Mouse (Mus musculus) frontal cortex, adult (tissue): ENCODE results near the gene Epha4.

Experiments
- ATAC-seq: cut with Nextera tagmentation; 2 replicates; pipeline ENCODE4 v1.9.2; 2017; ENCODE audit warnings: mild to moderate bottlenecking, moderate library complexity, mixed read lengths; ENCODE audit not compliant: low TSS enrichment

Gene Epha4

DNA sequence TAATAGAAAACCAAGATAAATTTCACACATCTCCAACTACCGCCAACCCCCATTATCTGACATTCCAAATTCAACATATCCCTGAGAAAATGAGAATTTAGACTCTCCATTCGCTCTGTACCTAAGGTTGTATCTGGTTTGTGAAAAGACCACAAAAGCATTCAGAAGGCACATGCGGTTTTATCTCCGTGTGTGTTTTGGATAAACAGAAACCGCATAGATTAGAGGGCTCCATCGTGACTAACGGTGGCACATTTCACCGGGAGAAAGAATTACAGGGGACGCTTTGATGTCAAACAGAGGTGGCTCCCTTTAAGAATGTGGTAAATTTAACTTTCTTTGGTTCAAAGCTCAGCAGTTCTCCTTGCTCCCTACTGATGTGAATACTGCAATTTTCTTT is 107.5 kb downstream of the Epha4 start:
- ATAC-seq: no peak

DNA sequence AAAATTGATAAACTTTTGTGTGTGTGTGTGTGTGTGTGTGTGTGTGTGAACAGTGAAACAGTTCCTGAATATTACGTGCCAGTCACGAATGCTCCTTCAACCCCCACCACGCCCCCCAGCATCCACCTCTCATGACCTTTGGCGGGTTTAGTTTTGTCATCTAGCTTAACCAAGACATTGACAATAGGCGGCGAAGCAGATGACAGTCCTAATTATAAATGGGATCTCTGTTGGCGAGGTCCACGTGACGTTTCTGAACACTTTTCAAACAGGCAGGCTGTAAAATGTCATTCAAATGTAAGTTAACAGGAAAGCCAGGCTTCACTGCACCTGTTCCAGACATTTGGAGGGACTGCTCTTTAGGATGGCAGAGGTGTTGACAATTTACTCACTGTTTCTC is 108.3 kb downstream of the Epha4 start:
- ATAC-seq: no peak

DNA sequence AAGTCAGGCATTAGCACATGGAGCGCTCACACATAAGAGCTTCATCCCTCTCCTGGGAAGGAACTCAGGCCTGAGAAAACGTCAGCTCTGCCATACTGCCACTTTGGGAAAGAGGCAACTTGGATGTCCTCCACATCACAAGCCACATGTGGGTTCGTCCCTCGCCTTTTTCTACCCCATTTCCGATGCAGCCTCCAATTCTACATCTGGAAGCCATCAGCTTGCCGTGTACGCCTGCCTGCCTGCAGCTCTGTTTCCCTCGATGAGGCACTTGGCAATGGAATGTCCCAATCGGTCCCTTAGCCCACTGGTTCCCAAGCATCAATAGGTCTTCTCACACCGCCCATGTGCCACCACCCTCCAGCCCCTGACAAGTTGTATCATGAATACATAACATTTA is 110.4 kb downstream of the Epha4 start:
- ATAC-seq: peak; percentile 32

DNA sequence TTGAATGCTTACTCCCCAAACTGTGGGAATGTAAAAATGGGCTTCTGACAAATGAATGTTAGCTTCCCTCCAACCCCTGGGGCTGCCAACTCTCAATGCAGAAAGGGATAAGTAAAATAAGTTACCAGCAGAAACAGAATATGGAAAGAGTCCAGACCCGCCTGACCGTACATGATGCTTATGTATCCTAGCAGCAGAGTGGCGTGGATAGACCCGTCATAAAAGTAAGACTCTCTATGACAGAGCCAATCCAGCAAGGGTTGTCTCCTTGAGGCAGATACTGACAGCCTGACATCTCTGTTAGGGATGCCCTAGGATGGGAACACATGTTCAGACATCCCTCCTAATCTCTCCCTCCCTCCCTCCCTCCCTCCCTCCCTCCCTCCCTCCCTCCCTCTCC is 111.9 kb downstream of the Epha4 start:
- ATAC-seq: no peak

DNA sequence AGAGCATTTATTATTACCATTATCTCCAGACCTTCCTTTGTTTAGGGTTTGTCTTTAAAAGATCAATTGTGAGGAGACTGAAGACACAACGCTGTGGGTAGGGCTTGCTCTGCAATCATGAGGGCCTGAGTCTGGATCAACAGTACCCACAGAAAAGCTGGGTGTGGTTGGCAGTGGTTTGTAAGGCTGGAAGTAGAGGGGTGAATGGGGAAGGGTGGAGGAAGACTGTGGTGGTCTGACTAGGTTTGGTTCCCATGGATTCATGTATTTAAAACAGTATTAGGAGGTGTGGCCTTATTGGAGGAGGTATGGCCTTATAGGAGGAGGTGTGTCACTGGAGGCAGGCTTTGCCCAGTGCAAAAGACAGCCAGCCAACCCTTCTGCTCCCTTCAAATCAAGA is 113.4 kb downstream of the Epha4 start:
- no peak for ATAC-seq

DNA sequence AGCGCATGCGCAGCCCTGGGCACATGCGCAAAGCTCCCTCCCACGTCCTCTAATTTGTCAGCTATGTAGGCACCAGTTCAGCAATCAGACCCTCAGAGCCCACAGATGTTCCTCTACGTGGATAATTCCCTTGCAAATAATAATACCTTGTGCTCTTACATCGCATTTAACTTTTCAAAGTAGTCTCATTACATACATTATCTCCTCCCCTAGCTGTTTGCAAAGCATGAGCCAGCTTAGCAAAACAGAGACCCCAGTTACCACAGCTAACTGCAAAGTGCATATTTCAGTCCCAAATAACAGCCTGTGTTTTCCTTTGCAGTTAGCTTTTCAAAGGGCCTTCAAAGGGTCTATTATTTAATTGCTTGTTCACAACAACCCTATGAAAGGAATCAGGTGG is 123.3 kb downstream of the Epha4 start:
- no peak for ATAC-seq

DNA sequence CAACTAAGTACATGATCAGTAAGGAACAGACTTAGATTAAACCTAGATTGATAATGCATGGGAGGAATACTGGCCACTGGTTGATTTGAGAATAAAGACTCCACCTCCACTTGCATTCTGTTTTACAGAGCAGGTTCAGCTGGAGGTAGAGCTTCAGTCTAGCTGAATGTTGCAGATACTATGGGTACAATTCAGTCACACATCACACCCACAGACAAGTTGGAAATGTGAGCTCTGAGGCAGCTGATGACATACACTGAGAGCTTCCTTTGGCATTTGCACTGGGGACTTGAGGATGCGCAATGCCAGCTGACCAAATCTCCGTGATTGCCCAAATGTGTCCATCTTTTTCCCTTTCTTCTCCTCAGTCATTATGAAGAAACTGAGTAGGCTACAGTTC is 125.8 kb downstream of the Epha4 start:
- ATAC-seq: peak; percentile 91

DNA sequence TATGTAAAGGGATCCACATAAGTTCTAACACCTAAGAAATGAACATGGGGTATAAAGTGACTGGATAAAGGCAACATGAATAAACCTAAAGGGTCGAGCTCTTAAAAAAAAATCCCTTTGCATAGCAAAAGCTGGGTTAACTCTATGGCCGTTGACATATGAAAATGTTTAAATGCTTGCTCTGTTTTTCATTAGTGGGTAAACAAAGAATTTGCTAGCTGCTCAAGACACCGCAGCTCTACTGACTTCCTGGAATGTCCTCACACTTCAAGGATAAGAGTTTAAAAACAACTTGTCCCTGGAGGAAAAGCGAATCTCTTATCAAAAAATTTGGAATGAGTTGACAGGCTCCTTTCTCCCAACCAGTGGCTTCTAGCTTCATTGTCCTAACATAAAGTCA is 126.3 kb downstream of the Epha4 start:
- ATAC-seq: no peak

DNA sequence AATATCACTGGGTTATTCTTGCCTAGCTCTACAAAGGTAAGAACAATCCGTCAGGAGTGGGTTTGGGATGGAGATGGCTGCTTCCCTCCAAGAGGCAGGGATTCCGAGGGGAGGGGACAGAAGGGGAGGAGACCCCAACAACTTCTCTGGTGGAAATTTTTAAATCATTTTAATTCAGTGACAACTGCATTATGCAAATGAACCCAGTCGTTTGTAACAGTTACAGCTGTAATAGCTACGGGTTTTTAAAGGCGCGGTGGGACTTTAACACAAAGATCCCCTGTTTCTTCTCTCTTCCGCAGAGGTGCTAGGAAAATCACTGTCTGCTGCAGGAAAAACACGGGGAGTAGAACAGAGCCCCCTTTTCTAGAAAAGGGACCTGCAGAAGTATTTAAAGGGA is 129.3 kb downstream of the Epha4 start:
- no peak for ATAC-seq

DNA sequence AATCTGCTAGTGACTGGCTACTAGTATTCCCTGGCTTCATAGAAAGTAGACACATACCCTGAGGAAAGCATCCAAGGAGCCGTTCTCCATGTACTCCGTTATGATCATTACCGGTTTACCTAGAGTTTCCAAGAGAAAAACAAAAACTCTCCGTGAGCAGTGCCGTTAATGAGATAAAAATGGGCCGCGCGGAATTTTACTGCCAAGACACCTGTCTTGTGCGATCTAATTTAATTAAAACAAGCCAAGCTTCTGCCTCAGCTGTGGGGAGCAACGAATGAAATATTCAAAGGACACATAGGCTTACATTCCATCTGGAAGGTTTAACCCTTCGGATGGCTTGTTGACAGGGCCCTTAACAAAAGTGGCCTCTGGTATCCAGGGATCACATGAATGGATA is 131.4 kb downstream of the Epha4 start:
- no peak for ATAC-seq

DNA sequence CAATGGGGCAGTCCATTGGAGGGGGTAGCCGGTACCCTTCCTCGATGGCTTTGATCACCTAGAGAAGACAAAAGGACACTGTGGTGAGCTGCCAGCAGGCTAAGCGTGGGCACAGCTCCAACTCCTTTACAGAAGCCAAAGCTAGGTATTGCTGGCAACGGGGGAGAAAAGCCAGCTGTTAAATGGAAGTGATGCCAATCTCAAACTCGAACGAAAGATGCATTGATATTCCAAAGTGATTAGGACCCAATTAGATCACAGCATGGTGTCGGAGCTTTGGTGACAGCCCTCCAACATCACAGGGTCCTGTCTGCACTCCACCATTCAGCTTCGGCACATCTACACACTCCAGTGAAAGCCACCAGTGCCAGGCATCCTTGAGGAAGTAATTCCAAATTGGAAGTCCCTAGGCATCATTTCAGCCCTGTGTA is 137.3 kb downstream of the Epha4 start:
- ATAC-seq: 0 out of 2 replicates have a peak, but pooled peaks have one; percentile 39

DNA sequence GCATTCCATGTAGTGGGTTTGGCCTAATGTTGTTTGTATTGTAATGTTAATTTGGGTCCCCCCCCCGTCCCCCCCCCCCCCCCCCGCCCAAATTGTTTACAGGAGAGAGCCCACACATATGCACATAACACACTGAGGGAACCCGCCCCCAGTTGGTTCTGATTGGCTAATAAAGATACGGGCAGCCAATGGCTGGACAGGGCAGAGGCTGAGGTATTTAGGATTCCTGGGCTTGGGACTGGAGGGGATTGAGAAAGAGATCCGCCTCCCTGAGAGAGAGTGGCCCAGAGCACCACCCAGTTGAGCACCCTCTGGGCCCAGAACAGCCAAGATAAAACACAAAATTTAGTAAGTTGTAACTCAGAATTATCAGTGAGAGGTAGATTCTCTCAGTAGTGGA is 140.8 kb downstream of the Epha4 start:
- ATAC-seq: no peak

DNA sequence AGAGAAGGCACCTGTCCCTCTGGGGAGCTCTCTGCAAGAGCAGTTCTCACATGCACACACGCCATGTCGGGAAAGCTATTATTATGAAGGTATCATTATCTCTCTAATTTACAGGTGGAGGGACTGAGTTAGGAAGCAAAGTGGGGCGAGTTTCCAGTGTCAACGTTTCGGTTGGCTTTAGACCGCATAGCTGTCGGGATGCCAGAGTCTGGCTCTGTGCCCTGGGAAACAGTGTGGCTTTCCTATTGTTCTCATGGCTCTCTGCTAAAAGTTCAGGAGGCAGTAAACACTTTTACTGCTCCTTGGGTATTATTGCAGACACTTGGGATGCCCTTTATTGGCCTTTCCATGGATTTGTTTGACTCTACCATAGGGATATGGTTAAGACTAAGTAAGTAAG is 144.0 kb downstream of the Epha4 start:
- no peak for ATAC-seq

DNA sequence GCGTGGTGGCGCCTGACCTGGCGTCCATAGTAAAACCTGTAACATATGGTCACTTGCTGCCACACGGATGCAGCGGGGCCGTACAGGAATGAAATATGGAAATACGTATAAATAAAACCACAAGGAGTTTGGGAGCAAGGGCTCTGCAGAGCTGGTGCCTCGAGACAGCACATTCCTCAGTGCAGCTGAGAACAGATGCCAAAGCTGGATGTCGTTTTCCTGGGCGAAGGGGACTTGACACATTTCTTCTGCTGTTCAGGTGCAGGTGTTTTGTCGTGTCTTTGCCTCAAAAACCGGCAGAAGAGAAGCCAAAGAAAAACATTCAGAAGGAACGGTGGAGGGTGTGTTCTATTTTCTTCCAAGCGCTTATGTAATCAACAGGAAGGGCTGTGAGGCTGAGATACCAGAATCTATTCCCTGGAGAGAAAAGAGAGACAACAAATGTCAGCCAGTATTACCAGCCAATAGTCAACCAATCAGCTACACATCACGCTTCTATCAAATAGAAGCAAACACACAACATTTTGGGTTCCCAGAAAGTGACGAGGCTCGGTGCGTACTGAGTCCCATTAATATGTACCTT is 145.5 kb downstream of the Epha4 start:
- ATAC-seq: peak; percentile 80

DNA sequence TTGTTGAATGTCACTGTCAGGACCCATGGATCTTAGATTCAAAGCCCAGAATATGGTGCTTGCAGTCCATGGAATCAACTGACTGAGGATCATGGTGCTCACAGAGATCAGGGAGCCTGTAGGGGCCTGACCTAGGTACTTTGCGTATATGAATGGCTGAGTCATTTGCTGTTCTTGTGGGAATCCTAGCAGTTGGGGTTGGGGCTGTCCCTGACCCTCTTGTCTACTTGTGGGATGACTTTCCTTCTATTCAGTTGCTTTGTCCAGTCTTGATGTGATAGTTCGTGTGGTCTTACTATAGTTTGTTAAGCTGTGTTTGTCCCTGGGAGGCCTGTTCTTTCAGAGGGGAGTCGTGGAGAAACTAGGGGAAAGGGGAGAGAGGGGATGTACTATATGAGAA is 149.0 kb downstream of the Epha4 start:
- no peak for ATAC-seq

DNA sequence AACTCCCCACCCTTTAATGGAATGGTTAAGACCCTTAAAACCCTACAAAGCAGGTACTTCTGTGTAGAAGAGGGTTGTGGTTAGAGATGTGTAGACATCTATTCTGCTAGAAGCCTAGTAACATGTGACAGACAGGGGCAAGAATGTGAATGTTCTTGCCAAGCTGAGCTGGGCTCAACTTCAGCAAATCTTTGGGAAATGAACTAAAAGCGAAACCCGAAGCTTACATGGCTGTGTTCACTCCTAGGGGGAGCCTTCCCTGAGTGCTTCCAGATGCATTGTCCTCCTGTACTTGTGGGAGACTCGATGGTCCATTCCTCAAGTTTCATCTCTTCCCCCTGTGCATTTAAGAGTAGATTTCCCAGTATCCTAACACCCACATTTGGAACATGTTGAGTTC is 150.3 kb downstream of the Epha4 start:
- no peak for ATAC-seq

DNA sequence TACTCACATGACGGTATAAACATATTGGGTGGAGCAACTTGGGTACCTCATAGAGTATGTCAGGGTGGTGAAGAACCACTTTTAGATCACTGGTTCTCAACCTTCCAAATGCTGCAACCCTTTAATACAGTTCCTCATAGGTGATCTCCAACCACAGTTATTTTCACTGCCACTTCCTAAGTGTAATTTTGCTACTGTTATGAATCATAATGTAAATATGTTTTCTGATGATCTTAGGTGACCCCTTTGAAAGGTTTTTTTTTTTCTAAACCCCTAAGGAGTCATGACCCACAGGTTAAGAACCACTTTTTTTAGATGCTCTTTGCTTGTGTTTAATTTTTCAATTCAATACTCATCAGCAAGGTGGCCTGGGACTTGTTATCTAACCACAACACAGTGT is 151.0 kb downstream of the Epha4 start:
- no peak for ATAC-seq

DNA sequence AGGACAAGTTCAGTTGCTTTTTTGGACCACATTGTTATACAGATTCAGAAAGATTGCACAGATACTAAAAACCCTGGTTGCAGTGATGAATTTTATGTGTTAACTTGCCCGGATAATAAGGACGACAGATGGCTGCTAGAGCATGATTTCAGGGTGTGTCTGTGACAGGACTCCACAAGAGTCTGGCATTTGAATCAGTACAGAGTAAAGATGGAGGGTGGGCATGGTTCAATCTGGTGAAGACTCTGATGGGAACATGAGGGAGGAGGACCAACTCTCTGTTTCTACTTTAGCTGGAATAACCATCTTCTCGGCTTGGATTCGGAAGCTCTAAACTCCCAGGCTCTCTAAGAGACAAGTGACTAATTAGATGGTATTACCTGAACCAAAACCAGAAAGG is 168.4 kb downstream of the Epha4 start:
- peak; percentile 44; the same call in 1 of the 2 replicates for ATAC-seq

DNA sequence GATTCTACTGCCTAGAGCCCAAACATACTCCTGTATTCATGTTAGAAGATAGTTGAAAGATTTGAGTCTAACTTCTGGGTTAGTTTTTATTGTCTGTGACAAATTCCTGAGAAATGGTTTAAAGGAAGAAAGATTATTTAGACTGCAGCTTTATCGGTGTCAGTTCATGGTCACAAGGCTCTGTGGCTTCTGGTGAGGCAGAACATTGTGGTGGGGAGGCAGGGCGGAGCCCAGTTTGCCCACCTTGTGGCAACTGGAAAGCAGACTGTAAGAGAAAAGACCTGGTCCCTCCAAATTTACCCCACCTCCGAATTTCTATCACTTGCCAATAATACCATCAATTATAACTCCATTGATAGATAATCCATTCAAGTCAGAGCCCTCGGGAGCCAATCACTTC is 171.1 kb downstream of the Epha4 start:
- ATAC-seq: no peak

DNA sequence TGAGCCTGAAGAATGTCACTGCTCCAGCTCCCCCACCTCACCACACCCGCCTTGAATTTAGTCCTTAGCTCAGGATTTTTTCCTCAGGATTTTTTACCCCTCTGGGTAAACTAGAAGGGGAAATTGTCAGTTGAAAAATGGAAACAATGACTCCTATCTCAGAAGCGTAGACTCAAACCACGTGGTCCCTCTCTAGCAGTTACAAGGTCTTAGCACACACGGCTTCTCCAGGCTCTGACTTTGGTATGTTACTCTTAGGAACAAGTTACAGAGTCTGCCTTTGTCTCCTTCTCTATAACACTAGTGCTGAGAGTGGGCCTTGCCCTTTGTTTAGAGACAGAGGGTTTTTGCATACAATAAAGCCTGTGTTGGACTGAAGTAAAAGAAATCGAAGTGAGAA is 175.2 kb downstream of the Epha4 start:
- no peak for ATAC-seq

DNA sequence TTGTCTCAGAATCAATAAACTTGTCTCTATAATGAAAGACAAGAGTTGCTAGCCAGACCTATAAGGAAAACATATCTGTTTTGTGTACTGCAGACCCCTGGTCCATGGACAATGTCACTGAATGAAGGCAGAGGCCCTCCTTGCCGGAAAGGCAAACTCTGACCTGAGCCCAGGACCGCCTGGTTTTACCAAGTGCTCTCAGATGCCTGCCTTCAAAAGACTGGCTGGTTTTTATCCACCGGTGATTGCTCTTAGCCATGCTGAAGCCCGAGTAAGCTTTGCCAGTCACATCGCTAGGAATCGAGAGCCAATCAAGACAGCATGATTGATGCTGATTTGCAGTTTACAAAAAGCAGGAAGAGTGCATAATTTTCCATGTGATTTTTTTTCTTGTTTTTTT is 176.5 kb downstream of the Epha4 start:
- ATAC-seq: no peak

DNA sequence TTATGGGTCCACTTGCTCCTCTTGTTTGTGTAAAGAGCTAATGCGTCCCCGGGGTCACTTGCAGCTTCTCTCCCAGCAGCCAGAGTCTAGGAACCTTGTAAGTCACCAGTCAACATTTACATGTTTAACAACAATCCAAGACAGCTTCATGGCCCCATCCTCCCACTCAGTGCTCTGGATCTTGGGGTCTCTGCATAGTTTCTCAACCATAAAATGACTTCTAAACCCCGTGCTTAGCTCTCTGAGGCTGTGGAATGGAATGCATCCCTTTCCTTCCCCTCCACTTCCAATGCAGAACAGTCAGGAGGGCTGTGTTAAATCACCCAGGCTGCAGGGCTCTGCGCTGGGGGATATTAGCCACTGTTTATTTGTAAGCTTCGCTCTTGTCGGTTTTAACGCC is 178.0 kb downstream of the Epha4 start:
- no peak for ATAC-seq

DNA sequence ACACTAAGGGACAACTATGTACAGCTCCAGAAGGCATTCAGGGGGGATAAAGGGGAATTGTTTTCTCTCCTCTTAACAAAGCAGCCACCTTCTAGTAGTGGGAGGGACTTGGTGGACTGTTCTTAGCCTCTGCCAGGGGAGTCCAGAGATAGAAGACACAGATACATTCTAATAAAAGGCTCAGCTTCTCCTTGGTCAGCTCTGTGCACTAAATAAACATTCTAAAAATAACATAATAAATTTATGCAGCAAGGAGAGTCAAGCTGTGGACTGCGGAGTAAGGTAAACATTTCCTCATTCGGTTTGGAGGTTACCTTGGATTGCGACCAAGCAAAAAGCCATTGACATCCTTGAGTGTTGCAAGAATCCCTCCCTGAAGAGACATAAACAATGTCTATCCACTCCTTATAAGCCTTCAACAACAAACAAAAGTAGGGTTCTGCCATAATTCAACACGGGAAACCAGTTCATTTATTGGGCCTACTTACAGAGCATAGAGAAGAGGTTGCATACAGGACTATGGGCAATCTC is 196.2 kb downstream of the Epha4 start:
- no peak for ATAC-seq
